Mouse (Mus musculus) heart, adult 11 months (tissue): ENCODE data around the gene Gm49355.
A peak's percentile ranks its signal among the peaks of the same experiment; 100 is the strongest.

ENCODE experiments used
- DNase-seq: peaks from one replicate; pipeline ENCODE4 v3.0.0; 2022

The Gm49355 gene

GRCm38 (mm10) chr14:12343451-12343941 is 59.7 kb downstream of the Gm49355 start:
- peak; percentile 66 for DNase-seq

DNA sequence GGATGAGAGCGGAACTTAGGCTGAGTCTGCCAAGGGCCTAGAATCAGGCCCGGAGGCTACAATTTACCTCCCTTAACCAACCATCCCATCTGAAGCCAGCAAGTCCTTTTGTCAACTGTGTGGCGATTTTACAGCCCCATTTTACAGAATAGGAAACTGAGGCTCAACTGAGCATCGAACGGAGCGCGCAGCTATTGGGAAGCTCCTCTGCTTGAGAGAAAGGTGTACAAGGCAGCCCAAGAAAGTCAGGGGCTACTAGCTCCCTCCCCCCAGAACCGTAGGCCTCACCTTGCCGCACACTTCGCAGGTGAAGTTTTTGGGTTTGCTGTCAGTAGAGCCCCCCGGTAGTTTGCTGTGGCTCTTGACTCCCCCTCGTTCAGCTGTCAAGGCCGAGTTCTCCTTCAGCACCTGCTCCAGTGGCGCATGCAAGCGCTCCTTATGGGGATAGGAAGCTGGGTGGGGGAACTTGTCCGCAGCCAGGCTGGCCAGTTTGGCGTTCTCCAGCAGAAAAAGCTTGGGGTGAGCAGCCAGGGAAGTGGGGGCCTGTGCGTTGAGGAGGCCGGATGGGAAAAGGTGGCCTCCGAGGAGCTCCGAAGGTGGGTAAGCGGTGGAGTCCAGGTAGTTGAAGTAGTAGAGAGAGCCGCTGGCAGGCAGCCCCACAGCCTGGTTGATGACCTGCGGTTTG is 60.4 kb downstream of the Gm49355 start:
- peak; percentile 63 for DNase-seq

DNA sequence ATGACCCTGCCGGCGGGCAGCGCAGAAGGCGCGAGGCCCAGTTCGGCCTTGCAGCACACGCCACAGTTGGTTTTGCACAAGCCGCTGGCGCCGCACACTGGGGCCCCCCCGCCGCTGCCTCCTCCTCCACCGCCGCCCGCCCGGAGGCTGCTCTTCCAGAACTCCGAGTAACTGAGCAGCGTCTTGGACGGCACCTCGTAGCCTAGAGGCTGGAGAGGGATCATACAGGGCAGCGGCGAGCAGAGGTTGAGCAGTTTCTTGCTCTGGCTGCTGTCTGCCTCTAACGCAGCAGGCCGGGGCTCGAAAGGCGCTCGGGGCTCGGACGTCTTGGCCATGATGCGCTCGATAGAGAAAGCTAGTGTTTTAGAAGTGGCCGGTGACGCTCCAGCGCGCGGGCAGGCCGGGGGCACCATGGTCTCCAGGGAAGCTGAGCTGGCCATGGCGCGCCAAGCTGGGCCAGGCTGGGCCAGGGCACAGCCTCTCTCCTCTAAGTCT is 61.0 kb downstream of the Gm49355 start:
- DNase-seq: peak; percentile 69

DNA sequence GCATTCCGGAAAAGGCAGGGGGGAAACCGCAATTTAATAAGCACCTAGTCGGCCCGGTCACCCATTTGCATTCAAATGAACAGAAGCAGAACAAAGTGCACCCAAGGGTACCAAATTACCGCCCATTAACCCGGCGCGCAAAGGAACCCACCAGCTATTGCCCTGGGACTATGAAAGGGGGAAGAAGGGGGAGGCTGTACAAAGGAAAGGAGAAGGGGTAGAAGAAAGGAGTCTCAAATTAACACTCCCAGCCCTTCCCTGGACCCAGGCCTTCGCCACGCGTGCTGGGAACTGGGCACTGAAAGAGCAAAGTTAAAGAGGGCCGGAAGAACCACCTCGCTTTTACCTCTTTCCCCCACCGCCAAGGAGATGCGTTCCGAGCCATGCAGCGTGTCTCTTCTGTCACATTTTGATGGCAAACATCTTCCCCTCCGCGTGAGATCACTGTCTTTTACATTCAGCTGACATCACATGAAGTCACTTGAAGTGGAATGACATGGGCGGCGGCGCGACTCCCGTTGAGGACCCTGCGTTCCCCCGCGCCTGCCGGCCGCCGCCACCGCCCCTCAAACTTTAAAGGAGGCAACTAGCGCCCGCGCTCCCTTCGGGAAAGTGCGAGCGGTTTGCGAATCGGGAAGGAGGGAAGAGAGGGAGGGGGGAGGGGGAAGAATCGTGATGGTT is 61.6 kb downstream of the Gm49355 start:
- DNase-seq: peak; percentile 81

DNA sequence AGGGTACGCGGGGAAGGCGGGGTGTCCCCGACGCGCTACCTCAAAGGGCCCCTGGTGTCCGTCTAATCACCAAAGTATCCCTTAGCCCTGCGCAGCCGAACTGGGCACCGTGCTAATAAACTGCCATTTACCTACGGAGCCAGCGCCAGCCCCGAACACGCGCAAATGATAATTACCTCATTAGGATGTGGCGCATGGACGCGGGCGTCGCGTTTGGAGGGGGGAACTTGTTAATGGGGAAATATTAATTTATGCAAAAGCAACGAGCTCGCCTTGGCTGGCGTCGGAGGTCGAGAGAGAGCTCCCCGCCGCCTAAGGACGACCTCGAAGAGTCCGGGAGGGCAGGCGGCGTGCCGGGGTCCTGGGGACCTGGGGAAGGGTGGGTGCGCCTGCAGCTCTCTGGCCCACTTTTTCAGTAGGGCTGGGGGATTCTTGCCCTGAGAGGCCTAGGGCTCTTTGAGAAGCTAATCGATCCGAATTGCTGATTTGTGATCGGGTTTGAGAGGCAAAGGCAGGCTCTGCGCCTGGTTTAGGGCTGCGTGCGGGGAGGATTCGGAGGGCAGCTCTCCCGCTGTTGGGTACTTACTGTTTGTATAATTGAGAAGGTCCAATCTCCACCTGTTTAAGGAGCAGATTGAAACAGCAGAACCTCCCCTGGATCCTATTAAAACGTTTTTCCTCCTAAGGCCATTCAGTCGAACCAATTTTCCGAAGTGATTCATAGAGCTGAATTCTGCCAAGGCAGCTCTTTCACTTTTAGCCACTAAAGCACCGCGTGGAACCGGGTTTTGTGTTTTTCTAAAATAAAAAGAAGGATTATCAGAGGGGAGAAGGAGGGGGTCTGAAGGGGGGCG is 62.5 kb downstream of the Gm49355 start:
- peak; percentile 70 for DNase-seq

DNA sequence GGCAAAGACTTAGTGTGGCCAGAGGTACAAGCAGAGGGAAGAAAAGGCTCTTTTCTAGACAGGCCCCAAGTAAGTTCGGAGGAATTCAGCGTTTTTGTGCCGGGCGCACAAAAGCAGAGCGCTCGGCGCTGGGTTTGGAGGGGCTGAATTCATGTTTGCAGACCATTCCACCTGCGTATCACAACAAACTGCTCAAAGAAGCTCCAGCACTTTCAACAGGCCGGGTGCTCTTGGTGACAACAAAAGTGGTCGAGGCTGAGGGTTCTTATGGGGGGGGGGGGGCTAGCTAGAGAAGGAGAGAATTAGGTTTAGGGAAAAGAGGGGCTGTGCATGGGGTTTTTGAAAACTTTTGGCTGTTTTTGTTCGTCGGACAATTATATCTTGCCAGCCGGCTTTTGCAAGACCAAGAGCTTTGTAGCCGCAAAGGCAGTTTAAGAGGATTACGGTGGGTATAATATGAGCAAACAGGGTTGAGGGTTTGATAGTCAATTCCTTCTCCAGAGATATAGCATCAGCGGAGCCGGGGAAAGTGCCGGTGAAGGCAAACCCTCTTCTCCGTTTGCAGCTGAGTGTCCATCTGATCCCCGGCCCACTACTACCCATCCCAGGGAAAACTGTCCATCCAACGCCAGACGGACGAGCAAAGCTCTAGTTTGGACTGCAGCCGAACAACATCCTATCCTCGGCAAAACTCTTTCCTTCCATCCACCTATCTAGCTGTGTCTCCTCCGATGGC is 63.3 kb downstream of the Gm49355 start:
- DNase-seq: peak; percentile 76

GRCm38 (mm10) chr14:12348089-12348488 is 64.3 kb downstream of the Gm49355 start, which contains the start of gene Fezf2:
Fezf2 (minus strand) TSS chr14:12348189.
- no peak for DNase-seq

GRCm38 (mm10) chr14:12349334-12350090 is 65.7 kb downstream of the Gm49355 start:
- peak; percentile 74 for DNase-seq

- peak; percentile 79 for DNase-seq
Observed at GRCm38 (mm10) chr14:12350271-12350916, 66.6 kb downstream of the Gm49355 start.
